Mouse (Mus musculus): Measurements from ENCODE around the gene Mars2. TPM values are rescaled to one million over a fixed set of nuclear protein-coding genes. Genes with fewer than 3 reads are reported as not detected.

Gene Mars2
- polyA plus RNA-seq, 1 experiment from 2014 or later, result 2.4 TPM

DNA sequence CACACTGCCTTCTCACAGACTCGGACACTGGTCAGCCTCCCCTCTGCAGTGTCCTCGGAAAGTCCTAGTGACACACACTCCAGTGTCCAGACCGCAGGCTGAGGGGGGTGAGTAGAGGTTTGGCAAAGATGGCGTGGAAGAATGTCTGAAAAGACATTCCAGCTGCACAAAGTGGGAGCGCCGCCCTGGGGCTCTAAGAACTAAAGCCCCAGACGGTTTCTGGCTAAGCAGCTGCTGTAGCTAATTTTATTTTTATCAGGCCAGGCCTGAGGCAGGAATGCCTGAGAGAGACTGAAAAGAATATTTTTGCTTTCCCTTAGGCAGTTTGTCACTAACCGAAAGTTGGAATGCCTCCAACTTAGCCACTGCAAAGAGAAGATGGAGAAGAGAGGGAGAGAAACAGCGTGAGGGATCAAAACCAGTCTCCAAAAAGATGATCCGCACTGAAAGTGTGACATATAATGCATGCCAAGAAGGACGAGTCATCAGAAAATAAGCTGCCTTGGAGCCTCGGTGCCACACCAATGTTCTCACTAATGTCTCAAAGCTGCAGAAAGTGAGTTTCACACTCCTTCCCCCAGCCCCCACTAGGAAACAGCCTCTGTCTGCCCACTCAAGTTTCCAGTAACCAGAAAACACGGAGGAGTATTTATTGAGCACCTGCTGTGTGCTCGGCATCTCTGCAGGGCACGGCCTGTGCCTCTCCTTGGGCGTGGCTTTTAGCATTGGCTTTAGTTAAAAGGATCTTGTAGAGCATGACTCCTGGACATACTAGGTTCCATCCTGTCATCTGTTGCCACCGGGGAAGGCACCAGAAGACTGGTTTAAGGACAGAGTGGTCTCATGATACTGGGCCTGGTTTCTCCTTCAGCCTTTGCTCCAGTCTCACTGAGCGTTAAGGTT lies 34.9 kb upstream of the Mars2 start:
- peaks cover 6% of the 10 kb centered on the region for H3K4me1 ChIP-seq (replicated peaks; ENCODE audit: control insufficient read depth, insufficient read depth, low read length)
- no peaks in the 10 kb centered on the region for H3K27me3 ChIP-seq (ENCODE audit: control insufficient read depth, insufficient read depth, low read depth, low read length)
- H3K27ac ChIP-seq (ENCODE audit: low read length), result peak overlapping the region; percentile 70
- 51% methylated on average over 18 of the region's 18 CpGs for WGBS
- H3K4me3 ChIP-seq (ENCODE audit: low read length), result no peak overlapping the region
- peak; percentile 66 for ATAC-seq (ENCODE audit: low read depth)
- H3K36me3 ChIP-seq (ENCODE audit: control insufficient read depth, insufficient read depth, low read length), result peaks cover 3% of the 10 kb centered on the region
- H3K4me2 ChIP-seq (ENCODE audit: low read depth, low read length), result peak overlapping the region; percentile 6
- H3K9ac ChIP-seq (ENCODE audit: low read length), result peak overlapping the region; percentile 30; the same call in 1 of the 2 replicates
- no peaks in the 10 kb centered on the region for H3K9me3 ChIP-seq (ENCODE audit: control insufficient read depth, low read length)

DNA sequence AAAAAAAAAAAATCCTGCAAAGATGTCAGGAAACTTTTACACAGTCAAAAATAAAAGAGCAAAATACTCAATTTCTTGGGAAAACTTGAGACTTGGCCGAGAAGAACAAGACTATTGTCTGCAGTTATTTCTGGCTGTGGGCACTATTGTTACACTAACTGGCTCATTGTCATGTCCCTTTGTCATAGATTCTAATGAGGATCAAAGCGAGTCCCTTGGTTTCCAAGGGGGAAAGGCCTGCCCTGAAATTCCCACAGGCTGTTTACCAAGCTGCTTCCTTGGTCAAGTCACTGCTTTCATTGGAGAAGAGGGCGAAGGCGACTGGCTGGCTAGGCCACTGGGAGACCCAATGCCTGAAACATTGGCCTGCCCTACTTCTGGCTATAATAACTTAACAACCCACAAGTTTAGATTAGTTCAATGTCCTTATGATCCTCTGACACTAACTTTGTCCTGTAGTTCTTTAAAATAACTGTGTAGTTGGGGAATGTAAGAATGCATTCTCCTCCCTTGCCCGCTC lies 31.1 kb upstream of the Mars2 start:
- H3K4me2 ChIP-seq (ENCODE audit: low read depth, low read length), result no peak overlapping the region

DNA sequence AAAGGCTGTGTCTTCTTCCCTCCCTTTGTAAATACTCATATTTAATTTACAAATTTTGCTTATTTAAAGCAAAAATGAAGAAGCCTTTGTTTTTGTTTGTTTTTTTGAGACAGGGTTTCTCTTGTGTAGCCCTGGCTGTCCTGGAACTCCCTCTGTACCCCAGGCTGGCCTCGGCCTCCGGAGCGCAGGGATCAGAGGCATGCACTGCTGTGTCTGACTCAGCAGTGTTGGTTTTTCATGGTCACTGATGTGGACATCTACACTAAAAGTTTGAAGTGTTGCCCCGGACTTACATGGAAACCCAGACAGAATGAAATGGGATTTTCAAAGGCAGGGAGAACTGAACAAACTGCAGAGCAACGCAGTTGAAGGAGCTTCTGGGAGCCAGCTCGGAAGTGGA lies 29.4 kb upstream of the Mars2 start:
- H3K27ac ChIP-seq (ENCODE audit: low read length), result no peak overlapping the region
- ATAC-seq (ENCODE audit: low read depth), result no peak
- whole genome bisulfite sequencing, result 87% methylated on average over 6 of the region's 6 CpGs

More for the DNA sequence above, 31.1 kb upstream of the Mars2 start:
- Histone ChIP-seq H3K4me1 (replicated peaks; ENCODE audit: control insufficient read depth, insufficient read depth, low read length) (peaks cover 6% of the 10 kb centered on the region), H3K27ac (ENCODE audit: low read length) (no peak overlapping the region), H3K9me3 (ENCODE audit: control insufficient read depth, low read length) (no peaks in the 10 kb centered on the region), H3K27me3 (ENCODE audit: control insufficient read depth, insufficient read depth, low read depth, low read length) (no peaks in the 10 kb centered on the region), H3K4me3 (ENCODE audit: low read length) (no peak overlapping the region), H3K36me3 (ENCODE audit: control insufficient read depth, insufficient read depth, low read length) (peaks cover 3% of the 10 kb centered on the region), H3K9ac (ENCODE audit: low read length) (no peak overlapping the region)
- no peak for ATAC-seq (ENCODE audit: low read depth)
- 68% methylated on average over 5 of the region's 5 CpGs for WGBS

DNA sequence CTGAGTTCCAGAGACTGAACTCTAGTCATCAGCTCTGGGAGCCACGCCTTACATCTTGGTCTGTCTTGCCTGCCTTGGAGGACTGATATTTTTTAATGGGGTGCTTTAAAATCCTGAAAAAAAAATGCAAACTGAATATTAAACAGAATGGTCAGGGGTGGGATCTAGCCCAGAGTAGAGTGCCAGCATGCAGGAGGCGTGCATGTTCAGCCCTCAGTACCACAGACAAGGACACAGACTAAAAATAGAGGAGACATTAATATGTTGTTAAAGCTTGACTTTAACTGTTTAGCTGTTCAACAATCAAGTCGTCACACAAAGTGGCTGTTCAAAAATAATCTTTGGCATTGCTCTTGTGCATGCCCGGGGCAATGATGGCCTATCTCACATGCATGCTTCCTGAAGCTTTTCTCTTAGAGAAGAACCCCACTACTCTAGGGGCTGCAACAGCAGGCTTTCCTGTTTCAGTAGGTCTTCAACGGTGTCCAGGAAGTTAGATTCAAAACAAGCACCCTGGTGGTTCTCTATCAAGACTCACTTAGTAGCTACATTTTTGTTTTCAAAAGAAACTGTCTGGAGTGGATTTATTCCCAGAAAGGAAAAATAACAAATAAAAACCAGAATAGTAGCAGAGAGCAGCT lies 28.4 kb upstream of the Mars2 start:
- Histone ChIP-seq H3K4me3 (ENCODE audit: low read length) (no peak overlapping the region), H3K9me3 (ENCODE audit: control insufficient read depth, low read length) (no peaks in the 10 kb centered on the region), H3K36me3 (ENCODE audit: control insufficient read depth, insufficient read depth, low read length) (peaks cover 2% of the 10 kb centered on the region), H3K4me1 (replicated peaks; ENCODE audit: control insufficient read depth, insufficient read depth, low read length) (peaks cover 2% of the 10 kb centered on the region; the same call in 1 of the 2 replicates), H3K27me3 (ENCODE audit: control insufficient read depth, insufficient read depth, low read depth, low read length) (no peaks in the 10 kb centered on the region), H3K9ac (ENCODE audit: low read length) (no peak overlapping the region), H3K4me2 (ENCODE audit: low read depth, low read length) (no peak overlapping the region), H3K27ac (ENCODE audit: low read length) (0 out of 2 replicates have a peak overlapping the region, but pooled peaks have one; percentile 31)
- no peak for ATAC-seq (ENCODE audit: low read depth)
- WGBS, result 58% methylated on average over 5 of the region's 5 CpGs

More for the DNA sequence above, 29.4 kb upstream of the Mars2 start:
- Histone ChIP-seq H3K9me3 (ENCODE audit: control insufficient read depth, low read length) (no peaks in the 10 kb centered on the region), H3K27me3 (ENCODE audit: control insufficient read depth, insufficient read depth, low read depth, low read length) (no peaks in the 10 kb centered on the region), H3K9ac (ENCODE audit: low read length) (no peak overlapping the region), H3K4me3 (ENCODE audit: low read length) (no peak overlapping the region), H3K4me2 (ENCODE audit: low read depth, low read length) (no peak overlapping the region), H3K4me1 (replicated peaks; ENCODE audit: control insufficient read depth, insufficient read depth, low read length) (peaks cover under 1% of the 10 kb centered on the region; the same call in 1 of the 2 replicates), H3K36me3 (ENCODE audit: control insufficient read depth, insufficient read depth, low read length) (peaks cover 3% of the 10 kb centered on the region)

- Histone ChIP-seq H3K4me3 (ENCODE audit: low read length) (no peak overlapping the region), H3K9me3 (ENCODE audit: control insufficient read depth, low read length) (no peaks in the 10 kb centered on the region), H3K4me1 (replicated peaks; ENCODE audit: control insufficient read depth, insufficient read depth, low read length) (peaks cover 4% of the 10 kb centered on the region; the same call in 1 of the 2 replicates), H3K4me2 (ENCODE audit: low read depth, low read length) (no peak overlapping the region), H3K27ac (ENCODE audit: low read length) (no peak overlapping the region), H3K36me3 (ENCODE audit: control insufficient read depth, insufficient read depth, low read length) (no peaks in the 10 kb centered on the region), H3K27me3 (ENCODE audit: control insufficient read depth, insufficient read depth, low read depth, low read length) (no peaks in the 10 kb centered on the region), H3K9ac (ENCODE audit: low read length) (no peak overlapping the region)
- ATAC-seq (ENCODE audit: low read depth), result 0 out of 2 replicates have a peak, but pooled peaks have one; percentile 32
- WGBS, result 50% methylated on average over 12 of the region's 12 CpGs
These were observed 26.6 kb upstream of the Mars2 start for GRCm38 (mm10) chr1:55210202-55210965.

- Histone ChIP-seq H3K27ac (ENCODE audit: low read length) (no peak overlapping the region), H3K4me2 (ENCODE audit: low read depth, low read length) (no peak overlapping the region), H3K4me3 (ENCODE audit: low read length) (no peak overlapping the region), H3K27me3 (ENCODE audit: control insufficient read depth, insufficient read depth, low read depth, low read length) (no peaks in the 10 kb centered on the region), H3K4me1 (replicated peaks; ENCODE audit: control insufficient read depth, insufficient read depth, low read length) (peaks cover 6% of the 10 kb centered on the region; the same call in 1 of the 2 replicates), H3K9me3 (ENCODE audit: control insufficient read depth, low read length) (no peaks in the 10 kb centered on the region), H3K36me3 (ENCODE audit: control insufficient read depth, insufficient read depth, low read length) (no peaks in the 10 kb centered on the region), H3K9ac (ENCODE audit: low read length) (no peak overlapping the region)
- ATAC-seq (ENCODE audit: low read depth), result no peak
- WGBS, result 76% methylated on average over 8 of the region's 8 CpGs
These were observed 25.9 kb upstream of the Mars2 start for GRCm38 (mm10) chr1:55211081-55211480.

DNA sequence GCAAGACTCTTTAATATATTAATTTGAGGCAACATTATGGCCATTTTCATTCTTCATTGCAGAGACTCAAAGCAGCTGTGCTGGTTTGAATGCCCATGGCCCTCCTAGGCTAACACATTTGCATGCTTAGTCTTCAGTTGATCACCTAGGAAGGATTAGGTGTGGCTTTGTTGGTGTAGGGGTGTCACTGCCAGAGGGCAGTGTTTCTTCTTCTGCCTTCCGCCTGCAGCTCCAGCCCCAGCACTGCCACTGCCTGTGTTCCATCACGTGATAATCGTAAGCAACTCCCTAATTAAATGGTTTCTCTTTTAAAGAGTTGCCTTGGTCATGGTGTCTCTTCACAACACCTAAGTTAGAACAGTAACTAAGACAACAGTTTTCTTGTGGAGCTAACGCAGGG lies 24.2 kb upstream of the Mars2 start:
- H3K9ac ChIP-seq (ENCODE audit: low read length), result no peak overlapping the region
- no peaks in the 10 kb centered on the region for H3K27me3 ChIP-seq (ENCODE audit: control insufficient read depth, insufficient read depth, low read depth, low read length)
- ATAC-seq (ENCODE audit: low read depth), result no peak
- H3K36me3 ChIP-seq (ENCODE audit: control insufficient read depth, insufficient read depth, low read length), result no peaks in the 10 kb centered on the region
- no peaks in the 10 kb centered on the region for H3K9me3 ChIP-seq (ENCODE audit: control insufficient read depth, low read length)
- WGBS, result 77% methylated on average over 4 of the region's 4 CpGs
- peaks cover 12% of the 10 kb centered on the region for H3K4me1 ChIP-seq (replicated peaks; ENCODE audit: control insufficient read depth, insufficient read depth, low read length)
- H3K4me3 ChIP-seq (ENCODE audit: low read length), result no peak overlapping the region
- H3K4me2 ChIP-seq (ENCODE audit: low read depth, low read length), result no peak overlapping the region
- H3K27ac ChIP-seq (ENCODE audit: low read length), result no peak overlapping the region

- 33% methylated on average over 6 of the region's 6 CpGs for WGBS
- ATAC-seq (ENCODE audit: low read depth), result peak; percentile 61
- Histone ChIP-seq H3K4me2 (ENCODE audit: low read depth, low read length) (0 out of 2 replicates have a peak overlapping the region, but pooled peaks have one; percentile 10), H3K27ac (ENCODE audit: low read length) (no peak overlapping the region), H3K4me1 (replicated peaks; ENCODE audit: control insufficient read depth, insufficient read depth, low read length) (peaks cover 17% of the 10 kb centered on the region), H3K9ac (ENCODE audit: low read length) (no peak overlapping the region), H3K27me3 (ENCODE audit: control insufficient read depth, insufficient read depth, low read depth, low read length) (no peaks in the 10 kb centered on the region), H3K9me3 (ENCODE audit: control insufficient read depth, low read length) (no peaks in the 10 kb centered on the region), H3K4me3 (ENCODE audit: low read length) (no peak overlapping the region), H3K36me3 (ENCODE audit: control insufficient read depth, insufficient read depth, low read length) (no peaks in the 10 kb centered on the region)
These were observed 23.5 kb upstream of the Mars2 start for GRCm38 (mm10) chr1:55213475-55213874.

Data from lung, embryonic 16.5 days (tissue).